Mouse (Mus musculus) heart, embryonic 16.5 days (tissue): ENCODE measurements at regions not wholly inside any gene's neighbourhood (a gene's known extent, or its start where the extent isn't known, plus 50 kb on each side); places are given as distances from the start of the nearest gene placed in this dataset.

Source experiments
- ATAC-seq: fragments of 200-750 bp; cut with Nextera tagmentation; replicated peaks from 2 replicates; pipeline ENCODE4 v1.8.0; 2017; ENCODE audit warnings: moderate number of reproducible peaks; ENCODE audit not compliant: insufficient read depth, low FRiP score; ENCODE audit errors: extremely low read depth
- H3K27ac ChIP-seq: fragments of 300-500 bp; sonication (generic); 2 replicates; pipeline ENCODE4 v1.5.1; 2014; ENCODE audit warnings: mild to moderate bottlenecking, low read length, control low read depth, moderate library complexity
- H3K27me3 ChIP-seq: fragments of 300-500 bp; sonication (generic); 2 replicates; pipeline ENCODE4 v1.6.1; 2014; ENCODE audit warnings: low read length, mixed read lengths; ENCODE audit not compliant: control insufficient read depth, insufficient read depth
- H3K36me3 ChIP-seq: fragments of 300-500 bp; sonication (generic); 2 replicates; pipeline ENCODE4 v1.6.1; 2014; ENCODE audit not compliant: control insufficient read depth, insufficient read depth
- H3K4me1 ChIP-seq: fragments of 300-500 bp; sonication (generic); 2 replicates; pipeline ENCODE4 v1.6.1; 2014; ENCODE audit warnings: low read length, mixed read lengths; ENCODE audit not compliant: control insufficient read depth, insufficient read depth
- H3K4me2 ChIP-seq: fragments of 300-500 bp; sonication (generic); 2 replicates; pipeline ENCODE4 v1.6.1; 2014; ENCODE audit warnings: low read depth, mild to moderate bottlenecking, control low read depth, low read length
- H3K4me3 ChIP-seq: fragments of 300-500 bp; sonication (generic); 2 replicates; pipeline ENCODE4 v1.5.1; 2014; ENCODE audit warnings: mild to moderate bottlenecking, control low read depth, low read length
- H3K9ac ChIP-seq: fragments of 300-500 bp; sonication (generic); 2 replicates; pipeline ENCODE4 v1.6.1; 2014; ENCODE audit warnings: low read length, control low read depth
- H3K9me3 ChIP-seq: fragments of 300-500 bp; sonication (generic); replicated peaks from 2 replicates; pipeline ENCODE4 v1.6.1; 2016; ENCODE audit warnings: low read length; ENCODE audit not compliant: control insufficient read depth
- WGBS: fragments of 180-500 bp; shearing (Covaris S2); extraction: QIAGEN DNeasy Blood & Tissue Kit; methylation state at CpG from one replicate; pipeline ENCODE4 v1.1.7; 2014; 5-methylcytosine and 5-hydroxymethylcytosine counted together

- Histone ChIP-seq H3K4me2 (no peak overlapping the region), H3K9me3 (no peaks in the 10 kb centered on the region), H3K36me3 (no peaks in the 10 kb centered on the region), H3K27me3 (no peaks in the 10 kb centered on the region), H3K4me1 (peaks cover 11% of the 10 kb centered on the region), H3K9ac (no peak overlapping the region), H3K27ac (peak overlapping the region; percentile 33; the same call in 1 of the 2 replicates), H3K4me3 (no peak overlapping the region)
- 9% methylated on average over 6 of the region's 6 CpGs for WGBS
- ATAC-seq, result peak; percentile 70
Measured at GRCm38 (mm10) chr9:23581039-23581606, 358.2 kb downstream of the Bmper start.

- Histone ChIP-seq H3K9ac (no peak overlapping the region), H3K27ac (no peak overlapping the region), H3K9me3 (no peaks in the 10 kb centered on the region), H3K27me3 (no peaks in the 10 kb centered on the region), H3K4me1 (peaks cover 11% of the 10 kb centered on the region), H3K36me3 (no peaks in the 10 kb centered on the region), H3K4me3 (no peak overlapping the region), H3K4me2 (no peak overlapping the region)
- no peak for ATAC-seq
Measured at GRCm38 (mm10) chr9:23584561-23584960, 361.7 kb downstream of the Bmper start.

- WGBS, result 58% methylated on average over 2 of the region's 2 CpGs
- no peaks in the 10 kb centered on the region for H3K36me3 ChIP-seq
- no peak overlapping the region for H3K9ac ChIP-seq
- H3K4me2 ChIP-seq, result no peak overlapping the region
- ATAC-seq, result no peak
- H3K27me3 ChIP-seq, result no peaks in the 10 kb centered on the region
- H3K27ac ChIP-seq, result no peak overlapping the region
- H3K4me3 ChIP-seq, result no peak overlapping the region
- no peaks in the 10 kb centered on the region for H3K9me3 ChIP-seq
- no peaks in the 10 kb centered on the region for H3K4me1 ChIP-seq
Measured at GRCm38 (mm10) chr9:23589024-23589423, 366.1 kb downstream of the Bmper start.

DNA sequence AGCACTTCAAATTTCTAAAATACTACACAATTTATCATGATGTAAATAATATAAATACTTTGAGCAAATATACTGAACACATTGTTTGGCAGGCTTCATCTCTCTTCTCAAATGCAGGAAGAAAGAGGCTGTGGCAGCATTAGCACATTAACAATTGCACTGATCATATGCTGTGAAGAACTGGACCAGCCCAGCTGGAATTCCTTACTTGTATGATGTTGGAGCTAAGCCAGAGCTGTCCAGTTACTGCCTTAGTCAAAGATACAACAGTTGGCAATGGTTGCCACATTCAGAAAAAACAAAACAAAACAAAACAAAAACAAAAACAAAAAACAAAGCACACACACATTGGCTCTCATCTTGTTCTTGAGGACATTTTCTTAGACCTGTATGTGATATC, 369.0 kb downstream of the Bmper start:
- no peaks in the 10 kb centered on the region for H3K36me3 ChIP-seq
- no peak overlapping the region for H3K9ac ChIP-seq
- ATAC-seq, result no peak

DNA sequence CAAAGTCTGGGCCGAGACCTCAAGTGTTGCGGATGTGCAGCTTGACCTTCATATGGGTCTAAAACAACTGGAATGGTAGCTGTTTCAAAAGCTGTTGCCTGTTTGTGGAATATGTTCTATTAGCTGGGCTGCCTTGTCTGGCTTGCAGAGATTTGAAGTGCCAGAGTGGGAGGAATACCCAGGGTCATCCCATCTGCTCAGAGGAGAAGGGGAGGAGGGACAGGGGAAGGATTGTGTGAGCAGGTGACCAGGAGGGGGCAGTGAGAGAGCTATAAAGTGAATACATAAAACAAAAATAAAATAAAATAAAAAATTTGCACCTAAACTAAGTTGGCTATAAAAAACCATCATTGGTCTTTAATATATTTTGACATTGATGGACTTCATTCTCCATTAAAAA, 377.7 kb downstream of the Bmper start:
- no peak for ATAC-seq
- no peak overlapping the region for H3K9ac ChIP-seq

More for the DNA sequence above, 369.0 kb downstream of the Bmper start:
- Histone ChIP-seq H3K27ac (no peak overlapping the region), H3K9me3 (no peaks in the 10 kb centered on the region), H3K4me3 (no peak overlapping the region), H3K27me3 (no peaks in the 10 kb centered on the region), H3K4me1 (no peaks in the 10 kb centered on the region), H3K4me2 (no peak overlapping the region)

More for the DNA sequence above, 377.7 kb downstream of the Bmper start:
- Histone ChIP-seq H3K4me2 (no peak overlapping the region), H3K4me1 (no peaks in the 10 kb centered on the region), H3K4me3 (no peak overlapping the region), H3K27me3 (no peaks in the 10 kb centered on the region), H3K27ac (no peak overlapping the region), H3K9me3 (no peaks in the 10 kb centered on the region), H3K36me3 (no peaks in the 10 kb centered on the region)
- 94% methylated on average over 2 of the region's 2 CpGs for whole genome bisulfite sequencing
